Mouse (Mus musculus) ovary, postnatal 36 days (tissue): Measurements from ENCODE around the gene Rai14.

Experiments used
- DNase-seq: peaks from one replicate; pipeline ENCODE4 v3.0.0; 2022; ENCODE audit warnings: low spot score, mixed read lengths

The Rai14 gene

GRCm38 (mm10) chr15:10720671-10721070 is 6.2 kb upstream of the Rai14 start:
- DNase-seq = no peak

- no peak for DNase-seq
Observed at GRCm38 (mm10) chr15:10720188-10720587, 5.8 kb upstream of the Rai14 start.

- no peak for DNase-seq
Observed at GRCm38 (mm10) chr15:10719511-10719910, 5.1 kb upstream of the Rai14 start.

DNA sequence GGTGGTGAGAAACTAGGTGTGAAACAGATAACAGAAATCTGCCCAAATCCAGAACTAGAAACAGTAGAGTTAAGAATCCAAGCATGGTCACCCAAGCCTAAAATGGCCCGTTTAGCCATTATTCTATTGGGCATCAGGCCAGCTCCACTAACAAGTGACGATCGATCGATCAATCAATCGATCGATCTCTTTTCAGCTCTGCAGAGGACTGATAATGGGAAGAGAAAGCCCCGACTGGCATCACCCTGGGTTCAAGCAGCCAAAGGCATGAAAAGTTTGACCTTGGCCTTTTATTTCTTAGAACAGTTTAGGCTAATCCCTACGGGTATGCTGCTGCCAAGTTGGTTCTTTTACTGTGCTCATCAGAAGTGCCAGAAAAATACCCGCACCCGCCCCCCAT is 4.3 kb upstream of the Rai14 start:
- no peak for DNase-seq

GRCm38 (mm10) chr15:10717284-10717683 is 2.9 kb upstream of the Rai14 start:
- no peak for DNase-seq

DNA sequence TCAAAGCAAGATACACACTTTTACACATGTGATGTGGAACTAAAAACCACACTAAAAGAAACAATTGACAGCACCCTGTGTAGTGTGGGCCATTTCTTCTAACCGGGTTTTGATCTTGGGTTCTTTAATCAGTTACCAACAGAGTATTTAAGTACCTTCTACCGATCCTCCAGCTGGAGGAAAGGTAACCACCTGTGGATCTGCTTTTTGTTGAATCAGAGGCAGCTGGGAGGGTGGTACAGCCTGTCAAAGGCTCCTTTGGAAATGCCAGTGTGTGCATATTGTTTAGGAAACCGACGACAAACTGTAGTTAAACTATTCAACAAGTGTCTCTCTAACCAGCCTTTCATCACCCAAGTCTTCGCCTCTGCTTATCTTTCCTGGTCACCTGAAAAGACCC is 1.5 kb upstream of the Rai14 start:
- DNase-seq = no peak

GRCm38 (mm10) chr15:10715139-10715505 is 698 bp upstream of the Rai14 start:
- peak; percentile 49 for DNase-seq

- peak; percentile 47 for DNase-seq
Observed at GRCm38 (mm10) chr15:10713626-10714316, 653 bp downstream of the Rai14 start.

DNA sequence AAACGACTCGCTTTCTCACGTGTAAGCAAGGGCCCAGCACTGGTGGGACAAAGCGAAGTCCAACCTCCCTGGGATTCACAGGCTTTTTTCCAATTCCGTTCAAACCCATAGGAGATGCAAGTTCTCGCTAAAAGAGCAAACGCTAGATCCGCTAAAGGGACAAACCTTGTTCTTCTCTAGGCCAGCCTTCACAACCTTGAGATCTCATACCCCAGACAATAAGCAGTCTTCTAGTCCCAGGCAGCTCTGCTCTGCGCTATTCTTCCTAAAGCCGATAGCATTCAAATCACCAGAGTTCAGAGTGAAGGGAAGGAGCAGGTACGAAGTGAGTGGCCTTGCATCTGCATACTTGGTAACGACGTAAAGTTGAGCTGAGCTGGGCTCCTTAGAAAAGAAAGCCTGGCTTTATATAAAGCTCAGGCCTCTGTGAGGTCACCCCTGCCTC is 1.2 kb downstream of the Rai14 start:
- no peak for DNase-seq

- DNase-seq = no peak
Observed at GRCm38 (mm10) chr15:10712288-10712687, 2.1 kb downstream of the Rai14 start.

DNA sequence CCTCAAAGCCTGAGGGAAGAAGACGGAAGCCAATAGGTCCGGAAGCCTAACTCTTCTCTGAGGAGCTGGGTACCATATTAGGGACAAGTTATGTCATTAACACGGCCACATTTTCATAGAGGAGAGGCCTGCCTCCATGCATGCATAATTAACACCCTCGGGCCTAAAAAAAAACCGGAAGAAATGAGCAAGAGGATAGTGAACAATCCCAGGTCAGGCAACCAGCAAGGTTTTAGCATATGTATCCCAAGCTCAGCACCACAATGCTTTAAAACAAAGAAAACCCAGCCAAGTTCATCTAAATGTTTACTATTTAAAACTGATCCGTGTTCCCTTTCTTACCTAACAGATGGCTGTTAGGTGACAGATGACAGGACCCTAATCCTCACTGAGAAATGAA is 3.2 kb downstream of the Rai14 start:
- no peak for DNase-seq

DNA sequence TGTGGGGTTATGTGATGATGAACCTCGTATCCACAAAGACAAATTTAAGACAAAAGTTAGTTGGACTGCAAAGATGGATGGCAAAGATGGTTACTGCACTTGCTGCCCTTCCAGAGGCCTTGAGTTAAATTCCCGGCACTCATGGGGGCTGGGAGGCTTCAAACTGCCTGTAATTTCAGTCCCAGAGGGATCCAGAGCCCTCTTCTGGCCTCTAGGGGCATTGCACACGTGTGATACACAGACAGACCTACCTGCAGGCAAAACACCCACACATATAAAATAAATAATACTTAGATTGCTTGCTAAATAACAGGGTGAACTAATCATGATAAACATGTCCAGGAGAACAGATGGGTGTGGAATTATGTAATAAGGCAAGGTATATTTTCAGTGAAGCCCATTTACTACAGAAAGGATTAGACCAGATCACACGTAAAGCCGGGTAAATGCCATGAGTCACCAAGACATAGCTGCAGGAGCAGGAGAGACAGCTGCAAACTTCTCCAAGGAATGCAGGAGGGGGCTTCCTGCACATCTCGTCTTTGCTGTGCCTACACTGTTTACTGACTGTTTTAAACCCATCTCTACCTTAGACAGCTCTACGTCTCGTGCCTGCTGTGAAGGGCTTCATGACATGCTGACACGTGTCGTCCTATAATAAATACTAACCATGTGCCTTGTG is 5.7 kb downstream of the Rai14 start:
- DNase-seq = no peak

- no peak for DNase-seq
Observed at GRCm38 (mm10) chr15:10707109-10707508, 7.3 kb downstream of the Rai14 start.

- no peak for DNase-seq
Observed at GRCm38 (mm10) chr15:10706414-10706813, 8.0 kb downstream of the Rai14 start.

- no peak for DNase-seq
Observed at GRCm38 (mm10) chr15:10705752-10706151, 8.7 kb downstream of the Rai14 start.

DNA sequence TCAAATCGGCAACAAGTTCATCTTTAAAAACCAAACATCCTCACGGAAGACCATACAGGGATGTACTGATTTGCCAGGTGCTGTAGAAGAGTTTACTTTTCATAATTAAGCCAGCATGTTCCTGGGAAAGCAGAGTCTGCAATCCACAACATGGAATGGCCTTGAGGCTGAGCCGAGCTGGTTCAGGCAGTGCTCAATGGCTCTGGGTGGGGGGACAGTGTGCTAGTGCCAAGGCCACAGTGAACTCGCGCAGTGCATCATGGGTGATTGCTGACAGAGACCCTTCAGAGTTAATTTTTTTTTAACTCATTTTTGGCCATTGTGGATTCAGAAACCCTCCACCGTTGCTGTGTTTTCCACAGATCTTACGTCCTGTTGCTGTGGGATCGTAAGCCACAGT is 10.1 kb downstream of the Rai14 start:
- peak; percentile 67 for DNase-seq

DNA sequence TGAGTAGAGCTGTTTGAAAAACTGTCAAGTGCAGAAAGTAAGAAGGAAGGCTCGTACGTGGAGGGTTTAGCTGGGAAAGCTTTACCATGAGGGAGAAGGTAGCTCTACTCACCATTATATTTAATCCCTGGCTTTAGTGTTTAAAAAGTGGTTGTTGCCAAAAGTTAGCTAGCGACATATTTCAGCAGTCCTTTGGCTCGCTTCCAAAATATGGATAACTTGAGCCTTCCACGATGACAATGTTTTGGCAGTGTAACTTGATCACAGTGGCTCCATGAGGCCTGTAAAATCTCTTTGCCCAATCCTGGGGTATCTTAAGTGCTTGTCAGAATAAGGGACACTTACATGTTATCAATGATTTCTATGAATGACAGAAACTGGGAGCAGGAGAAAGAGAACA is 12.9 kb downstream of the Rai14 start:
- DNase-seq = no peak

GRCm38 (mm10) chr15:10700891-10701466 is 13.4 kb downstream of the Rai14 start:
- no peak for DNase-seq

GRCm38 (mm10) chr15:10696478-10697234 is 17.8 kb downstream of the Rai14 start:
- no peak for DNase-seq

DNA sequence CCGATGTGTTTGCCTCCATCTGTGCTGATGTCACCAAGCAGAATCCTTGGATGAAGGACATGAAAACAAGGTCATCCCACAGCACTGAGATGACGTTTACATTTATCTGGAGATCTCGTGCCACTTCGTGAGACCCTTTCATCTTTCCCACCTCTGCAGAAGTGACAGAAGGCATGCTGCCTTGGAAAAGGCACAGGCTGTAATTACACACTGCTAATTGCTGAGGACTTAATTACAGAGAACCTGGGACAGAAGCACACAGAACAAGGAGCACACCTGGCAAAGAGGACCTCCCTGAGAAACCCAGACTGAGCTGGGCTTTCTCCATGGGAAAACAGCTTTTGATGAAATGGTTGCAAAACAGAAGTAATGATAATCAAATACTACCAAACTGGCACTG is 21.8 kb downstream of the Rai14 start:
- no peak for DNase-seq

DNA sequence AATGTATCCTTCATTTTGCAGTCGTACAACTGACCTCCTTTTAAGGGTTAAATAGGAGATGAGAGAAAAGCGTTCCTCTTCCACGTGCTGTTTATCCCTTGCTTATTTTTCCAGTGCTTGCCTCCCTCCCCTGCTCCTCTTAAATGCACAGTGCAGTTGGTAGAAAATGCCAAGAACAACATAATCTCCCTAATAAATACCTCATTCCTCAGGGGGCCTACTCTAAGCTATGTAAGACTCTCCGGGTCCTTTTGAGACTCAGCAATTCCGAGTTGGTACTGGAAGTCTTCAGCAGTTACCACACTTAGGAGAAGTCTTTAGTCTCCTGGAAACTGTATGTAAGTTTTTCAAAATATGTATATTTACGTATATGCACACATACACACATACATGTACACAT is 22.9 kb downstream of the Rai14 start:
- DNase-seq = no peak

DNA sequence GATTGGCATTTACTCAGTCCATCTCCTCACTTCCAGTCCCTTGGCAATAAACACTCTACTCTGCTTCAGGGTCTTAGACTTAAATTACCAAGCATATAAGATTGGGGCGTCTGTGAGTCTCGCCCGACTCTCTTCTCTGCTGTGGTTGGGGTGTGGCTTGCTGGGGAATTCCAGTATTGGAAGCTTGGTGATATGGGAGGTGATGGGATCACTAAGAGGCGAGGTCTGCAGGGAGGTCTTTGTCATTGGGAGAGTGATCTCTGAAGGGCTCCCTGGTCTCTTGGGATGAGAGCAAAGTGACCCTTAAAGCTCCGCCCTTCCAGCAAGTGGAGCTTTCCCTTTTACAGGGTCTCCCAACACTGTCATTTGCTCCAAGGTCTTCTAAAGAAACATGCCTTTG is 23.5 kb downstream of the Rai14 start:
- DNase-seq = no peak

DNA sequence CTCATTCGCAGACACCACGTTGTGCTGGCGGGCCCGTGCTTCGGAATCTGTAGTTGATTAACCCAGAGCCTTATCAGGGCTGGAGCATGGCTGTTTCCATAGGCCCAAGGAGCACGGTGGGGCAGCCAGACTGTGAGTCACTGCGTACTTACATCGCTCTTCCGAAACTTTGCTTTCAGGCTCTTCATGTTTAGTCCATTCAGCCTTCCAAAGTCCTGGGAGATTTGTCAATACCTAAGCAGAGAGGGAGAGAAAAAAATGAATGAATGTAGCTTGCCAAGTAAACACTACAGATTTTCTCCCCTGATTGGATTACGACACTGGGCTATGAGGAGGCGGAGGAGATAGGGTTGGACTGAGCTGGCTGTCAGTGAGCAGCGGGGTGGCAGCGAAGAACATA is 24.2 kb downstream of the Rai14 start:
- DNase-seq = peak; percentile 23
